Mouse (Mus musculus): Measurements from ENCODE around the gene Rnf123. TPM values are rescaled to one million over a fixed set of nuclear protein-coding genes. Genes with fewer than 3 reads are reported as not detected.

Gene Rnf123
- total and polyA plus RNA-seq, 2 experiments from 2014 or later = 35.8 to 37.0 TPM

GRCm38 (mm10) chr9:108073141-108073930, 9.8 kb downstream of the Rnf123 start:
- no peak overlapping the region for H3K9ac ChIP-seq
- no peak overlapping the region for H3K27ac ChIP-seq (ENCODE audit: low read depth, low read length)
- WGBS = 65% methylated on average over 7 of the region's 7 CpGs
- H3K27me3 ChIP-seq (ENCODE audit: insufficient read depth, low read length) = no peaks in the 10 kb centered on the region
- ATAC-seq (no peak), DNase-seq (no peak)
- H3K36me3 ChIP-seq (ENCODE audit: insufficient read depth) = peaks cover 23% of the 10 kb centered on the region
- H3K4me2 ChIP-seq (ENCODE audit: low read depth) = no peak overlapping the region
- no peaks in the 10 kb centered on the region for H3K9me3 ChIP-seq (ENCODE audit: low read length)
- TF ChIP-seq CTCF (IDR thresholded peaks at IDR 0.05; ENCODE audit: low read depth) = no peak
- no peak overlapping the region for H3K4me3 ChIP-seq (ENCODE audit: low read depth, low read length)
- peaks cover 3% of the 10 kb centered on the region for H3K4me1 ChIP-seq (ENCODE audit: insufficient read depth)

- WGBS = 57% methylated on average over 9 of the region's 9 CpGs
- H3K27ac ChIP-seq (ENCODE audit: low read depth, low read length) = no peak overlapping the region
- no peaks in the 10 kb centered on the region for H3K9me3 ChIP-seq (ENCODE audit: low read length)
- no peak for ATAC-seq
- H3K4me3 ChIP-seq (ENCODE audit: low read depth, low read length) = no peak overlapping the region
- DNase-seq = no peak
- H3K4me1 ChIP-seq (ENCODE audit: insufficient read depth) = no peaks in the 10 kb centered on the region
- no peak for TF ChIP-seq CTCF (IDR thresholded peaks at IDR 0.05; ENCODE audit: low read depth)
- H3K36me3 ChIP-seq (ENCODE audit: insufficient read depth) = peaks cover 23% of the 10 kb centered on the region
- no peak overlapping the region for H3K4me2 ChIP-seq (ENCODE audit: low read depth)
- no peaks in the 10 kb centered on the region for H3K27me3 ChIP-seq (ENCODE audit: insufficient read depth, low read length)
- no peak overlapping the region for H3K9ac ChIP-seq
Observed at GRCm38 (mm10) chr9:108072481-108072924, 10.6 kb downstream of the Rnf123 start.

GRCm38 (mm10) chr9:108071801-108072200, 11.3 kb downstream of the Rnf123 start:
- ATAC-seq = no peak
- Histone ChIP-seq H3K9me3 (ENCODE audit: low read length) (no peaks in the 10 kb centered on the region), H3K36me3 (ENCODE audit: insufficient read depth) (peaks cover 23% of the 10 kb centered on the region), H3K9ac (no peak overlapping the region), H3K27me3 (ENCODE audit: insufficient read depth, low read length) (no peaks in the 10 kb centered on the region), H3K27ac (ENCODE audit: low read depth, low read length) (no peak overlapping the region), H3K4me2 (ENCODE audit: low read depth) (no peak overlapping the region), H3K4me3 (ENCODE audit: low read depth, low read length) (no peak overlapping the region), H3K4me1 (ENCODE audit: insufficient read depth) (no peaks in the 10 kb centered on the region)
- 91% methylated on average over 4 of the region's 4 CpGs for WGBS
- no peak for DNase-seq
- TF ChIP-seq CTCF (IDR thresholded peaks at IDR 0.05; ENCODE audit: low read depth) = no peak

GRCm38 (mm10) chr9:108069529-108069928, 13.6 kb downstream of the Rnf123 start:
- Histone ChIP-seq H3K9me3 (ENCODE audit: low read length) (no peaks in the 10 kb centered on the region), H3K27ac (ENCODE audit: low read depth, low read length) (no peak overlapping the region), H3K4me1 (ENCODE audit: insufficient read depth) (no peaks in the 10 kb centered on the region), H3K9ac (no peak overlapping the region), H3K4me2 (ENCODE audit: low read depth) (no peak overlapping the region), H3K4me3 (ENCODE audit: low read depth, low read length) (no peak overlapping the region), H3K27me3 (ENCODE audit: insufficient read depth, low read length) (no peaks in the 10 kb centered on the region), H3K36me3 (ENCODE audit: insufficient read depth) (peaks cover 23% of the 10 kb centered on the region)
- DNase-seq (no peak), ATAC-seq (no peak)
- TF ChIP-seq CTCF (IDR thresholded peaks at IDR 0.05; ENCODE audit: low read depth) = no peak
- WGBS = 90% methylated on average over 7 of the region's 7 CpGs

GRCm38 (mm10) chr9:108069007-108069406, 14.1 kb downstream of the Rnf123 start:
- Histone ChIP-seq H3K4me3 (ENCODE audit: low read depth, low read length) (no peak overlapping the region), H3K4me1 (ENCODE audit: insufficient read depth) (no peaks in the 10 kb centered on the region), H3K9ac (no peak overlapping the region), H3K9me3 (ENCODE audit: low read length) (no peaks in the 10 kb centered on the region), H3K27me3 (ENCODE audit: insufficient read depth, low read length) (no peaks in the 10 kb centered on the region), H3K4me2 (ENCODE audit: low read depth) (no peak overlapping the region), H3K36me3 (ENCODE audit: insufficient read depth) (peaks cover 28% of the 10 kb centered on the region), H3K27ac (ENCODE audit: low read depth, low read length) (no peak overlapping the region)
- WGBS = 86% methylated on average over 9 of the region's 9 CpGs
- ATAC-seq (no peak), DNase-seq (no peak)
- TF ChIP-seq CTCF (IDR thresholded peaks at IDR 0.05; ENCODE audit: low read depth) = no peak

- peak; percentile 44 for ATAC-seq
Observed at GRCm38 (mm10) chr9:108067900-108068299, 15.2 kb downstream of the Rnf123 start.

GRCm38 (mm10) chr9:108067199-108067598, 15.9 kb downstream of the Rnf123 start:
- DNase-seq (no peak), ATAC-seq (no peak)
- H3K9me3 ChIP-seq (ENCODE audit: low read length) = no peaks in the 10 kb centered on the region
- H3K27me3 ChIP-seq (ENCODE audit: insufficient read depth, low read length) = no peaks in the 10 kb centered on the region
- 77% methylated on average over 7 of the region's 7 CpGs for WGBS
- TF ChIP-seq CTCF (IDR thresholded peaks at IDR 0.05; ENCODE audit: low read depth) = no peak
- no peak overlapping the region for H3K4me2 ChIP-seq (ENCODE audit: low read depth)
- H3K36me3 ChIP-seq (ENCODE audit: insufficient read depth) = peaks cover 45% of the 10 kb centered on the region
- no peak overlapping the region for H3K4me3 ChIP-seq (ENCODE audit: low read depth, low read length)
- H3K9ac ChIP-seq = no peak overlapping the region
- H3K27ac ChIP-seq (ENCODE audit: low read depth, low read length) = no peak overlapping the region
- H3K4me1 ChIP-seq (ENCODE audit: insufficient read depth) = no peaks in the 10 kb centered on the region

More at GRCm38 (mm10) chr9:108067900-108068299, 15.2 kb downstream of the Rnf123 start:
- Histone ChIP-seq H3K9ac (no peak overlapping the region), H3K27me3 (ENCODE audit: insufficient read depth, low read length) (no peaks in the 10 kb centered on the region), H3K36me3 (ENCODE audit: insufficient read depth) (peaks cover 38% of the 10 kb centered on the region), H3K4me1 (ENCODE audit: insufficient read depth) (no peaks in the 10 kb centered on the region), H3K4me3 (ENCODE audit: low read depth, low read length) (no peak overlapping the region), H3K27ac (ENCODE audit: low read depth, low read length) (no peak overlapping the region), H3K4me2 (ENCODE audit: low read depth) (no peak overlapping the region), H3K9me3 (ENCODE audit: low read length) (no peaks in the 10 kb centered on the region)
- 17% methylated on average over 8 of the region's 8 CpGs for WGBS
- peak; percentile 96 for TF ChIP-seq CTCF (IDR thresholded peaks at IDR 0.05; ENCODE audit: low read depth)
- peak; percentile 92 for DNase-seq

Measured in forebrain, postnatal 0 days (tissue).